19 mouse cellular contexts compared by ENCODE assay signal in genomic region chr14:121564656-121565055, GRCm38 (mm10). TPM values are rescaled to one million over a fixed set of nuclear protein-coding genes. Genes with fewer than 3 reads are reported as not detected.
DNase-seq lines count a peak whose midpoint lies in the region; ATAC-seq and TF ChIP-seq lines count a peak whose summit lies in the region.
"Had no signal": no experiment of that assay in that cellular context is flagged by ENCODE, and none has a peak within 500 bp of the region (broad histone marks: within the 10 kb centered on the region; RNA-seq: fewer than 3 reads in every experiment).

No protein-coding gene starts in this region.

- no peak for TF ChIP-seq CTCF in layer of hippocampus, adult 2 months (conservative IDR thresholded peaks at IDR 0.05)

- H3K4me2 ChIP-seq in forebrain, embryonic 15.5 days (replicated peaks), result no peak overlapping the region
- H3K4me2 ChIP-seq in limb, embryonic 11.5 days (ENCODE audit: low read depth, severe bottlenecking), result no peak overlapping the region
- no peak overlapping the region for H3K4me2 ChIP-seq in neural tube, embryonic 13.5 days
- H3K4me2 ChIP-seq: limb, embryonic 15.5 days had no signal

- no peaks in the 10 kb centered on the region for H3K27me3 ChIP-seq in forebrain, embryonic 15.5 days
- no peaks in the 10 kb centered on the region for H3K27me3 ChIP-seq in limb, embryonic 11.5 days (ENCODE audit: control insufficient read depth, insufficient read depth, low read length)
- no peaks in the 10 kb centered on the region; the same call in 1 of the 2 replicates for H3K27me3 ChIP-seq in neural tube, embryonic 13.5 days
- H3K27me3 ChIP-seq: limb, embryonic 15.5 days had no signal

- H3K9me3 ChIP-seq in forebrain, embryonic 15.5 days, result no peaks in the 10 kb centered on the region
- H3K9me3 ChIP-seq in limb, embryonic 11.5 days (ENCODE audit: control insufficient read depth, low read length), result no peaks in the 10 kb centered on the region
- H3K9me3 ChIP-seq in neural tube, embryonic 13.5 days, result no peaks in the 10 kb centered on the region
- H3K9me3 ChIP-seq: limb, embryonic 15.5 days had no signal

- WGBS in forebrain, embryonic 15.5 days, result 35% methylated on average over 7 of the region's 7 CpGs
- WGBS in limb, embryonic 11.5 days, result 43% methylated on average over 7 of the region's 7 CpGs
- WGBS in neural tube, embryonic 13.5 days, result 21% methylated on average over 7 of the region's 7 CpGs

- no peak for DNase-seq in layer of hippocampus, adult 2 months (ENCODE audit: low spot score in 2 of 2)
- DNase-seq in layer of hippocampus, postnatal 10 days (ENCODE audit: low spot score in 2 of 2), result no peak
- peak; percentile 40 for DNase-seq in limb, embryonic 11.5 days (ENCODE audit: low spot score)
- no peak for DNase-seq in spleen, postnatal 14 days (ENCODE audit: low spot score in 2 of 2)
- no peak for DNase-seq in spleen, adult 12 weeks (ENCODE audit: low spot score)
- no peak for DNase-seq in cerebellum, postnatal 4 days (ENCODE audit: low spot score in 2 of 2)
- DNase-seq: adrenal gland, postnatal 14 days; cerebellum, postnatal 36 days; heart, postnatal 14 days; kidney, postnatal 14 days; lung, adult 2 months had no signal

- H3K27ac ChIP-seq in layer of hippocampus, adult 2 months, result peak overlapping the region; percentile 83; the same call in 1 of the 2 replicates
- H3K27ac ChIP-seq in forebrain, embryonic 15.5 days (replicated peaks), result no peak overlapping the region
- H3K27ac ChIP-seq in limb, embryonic 11.5 days (replicated peaks; ENCODE audit: low read depth, low read length), result no peak overlapping the region
- no peak overlapping the region for H3K27ac ChIP-seq in neural tube, embryonic 13.5 days (replicated peaks)
- H3K27ac ChIP-seq: limb, embryonic 15.5 days; macrophage had no signal

- ATAC-seq in forebrain, embryonic 15.5 days (replicated peaks), result peak; percentile 47; the same call in 1 of the 2 replicates
- ATAC-seq in limb, embryonic 11.5 days (ENCODE audit: insufficient number of reproducible peaks, low FRiP score, low TSS enrichment, low read depth), result no peak
- 0 out of 2 replicates have a peak, but pooled peaks have one; percentile 34 for ATAC-seq in neural tube, embryonic 13.5 days (ENCODE audit: low read depth)

- peaks cover 10% of the 10 kb centered on the region for H3K4me1 ChIP-seq in forebrain, embryonic 15.5 days
- peaks cover 23% of the 10 kb centered on the region for H3K4me1 ChIP-seq in limb, embryonic 11.5 days (ENCODE audit: control insufficient read depth, insufficient read depth, low read length)
- H3K4me1 ChIP-seq in neural tube, embryonic 13.5 days (replicated peaks), result peaks cover 36% of the 10 kb centered on the region

- H3K36me3 ChIP-seq in forebrain, embryonic 15.5 days, result no peaks in the 10 kb centered on the region
- H3K36me3 ChIP-seq in limb, embryonic 11.5 days (ENCODE audit: control insufficient read depth, insufficient read depth, low read length), result no peaks in the 10 kb centered on the region
- H3K36me3 ChIP-seq in neural tube, embryonic 13.5 days, result peaks cover 11% of the 10 kb centered on the region; the same call in 1 of the 2 replicates

- H3K4me3 ChIP-seq in layer of hippocampus, adult 2 months, result no peak overlapping the region
- H3K4me3 ChIP-seq in forebrain, embryonic 15.5 days, result no peak overlapping the region
- H3K4me3 ChIP-seq in limb, embryonic 11.5 days (ENCODE audit: low read depth, low read length), result no peak overlapping the region
- no peak overlapping the region for H3K4me3 ChIP-seq in neural tube, embryonic 13.5 days
- H3K4me3 ChIP-seq: erythroblast, embryonic 14.5 days; limb, embryonic 15.5 days had no signal

- H3K9ac ChIP-seq in forebrain, embryonic 15.5 days (replicated peaks), result no peak overlapping the region
- H3K9ac ChIP-seq in limb, embryonic 11.5 days (ENCODE audit: low read length), result no peak overlapping the region
- no peak overlapping the region for H3K9ac ChIP-seq in neural tube, embryonic 13.5 days
- H3K9ac ChIP-seq: limb, embryonic 15.5 days had no signal

RNA-seq across cellular contexts. Expression of gene Slc15a1, which starts 59.6 kb away (rescaled TPM):
- not detected for total RNA-seq in layer of hippocampus, adult 2 months (2021)
- under 1 TPM; 0.11 to 0.18 TPM for total RNA-seq in layer of hippocampus, postnatal 10 days (2021)
- not detected in 2 replicates for polyA plus RNA-seq in forebrain, embryonic 15.5 days (2015; fragmentation: Nextera tagmentation; extraction: Ambion mirVana)
- not detected in 2 replicates for polyA plus RNA-seq in limb, embryonic 11.5 days (2014; fragmentation: Nextera tagmentation; extraction: Ambion mirVana)
- not detected in 2 replicates for polyA plus RNA-seq in neural tube, embryonic 13.5 days (2015; fragmentation: Nextera tagmentation; extraction: Ambion mirVana)
- total RNA-seq: gastrocnemius, adult 8-10 months; heart, postnatal 14 days had no signal
- polyA plus RNA-seq: C2C12; macrophage; spleen, adult 2 months had no signal
